Mouse (Mus musculus): ENCODE data around the gene Ugt1a9.

GRCm38 (mm10) chr1:88074471-88074870, 3.9 kb downstream of the Ugt1a9 start:
- TF ChIP-seq POLR2A (IDR thresholded peaks at IDR 0.05; ENCODE audit: low read depth, low read length) (no peak), CTCF (IDR thresholded peaks at IDR 0.05; ENCODE audit: extremely low read depth, insufficient read depth, insufficient read length, insufficient replicate concordance) (no peak)
